ENCODE assay signal across 16 mouse cellular contexts in genomic region chr7:110100854-110101253, GRCm38 (mm10). TPM values are rescaled to one million over a fixed set of nuclear protein-coding genes. Genes with fewer than 3 reads are reported as not detected.
DNase-seq lines count a peak whose midpoint lies in the region; ATAC-seq and TF ChIP-seq lines count a peak whose summit lies in the region.
"Had no signal": no experiment of that assay in that cellular context is flagged by ENCODE, and none has a peak within 500 bp of the region (broad histone marks: within the 10 kb centered on the region; RNA-seq: fewer than 3 reads in every experiment).

No protein-coding gene starts in this region.

- 0 out of 2 replicates have a peak, but pooled peaks have one; percentile 9 for ATAC-seq in kidney, postnatal 0 days (replicated peaks; ENCODE audit: low FRiP score, low read depth)
- ATAC-seq in stomach, postnatal 0 days (ENCODE audit: low FRiP score, low TSS enrichment): no peak
- ATAC-seq: hindbrain, postnatal 0 days; midbrain, embryonic 13.5 days had no signal

- no peak overlapping the region for H3K9ac ChIP-seq in kidney, postnatal 0 days (ENCODE audit: low read depth, low read length)
- H3K9ac ChIP-seq in stomach, postnatal 0 days (ENCODE audit: low read length): no peak overlapping the region
- H3K9ac ChIP-seq: midbrain, embryonic 13.5 days; neural tube, embryonic 15.5 days had no signal

- H3K4me3 ChIP-seq in kidney, postnatal 0 days (replicated peaks; ENCODE audit: low read depth, low read length): no peak overlapping the region
- no peak overlapping the region for H3K4me3 ChIP-seq in limb, embryonic 10.5 days
- H3K4me3 ChIP-seq in stomach, postnatal 0 days (ENCODE audit: low read depth, low read length): no peak overlapping the region
- H3K4me3 ChIP-seq: midbrain, embryonic 13.5 days; myocyte; neural tube, embryonic 15.5 days had no signal

- WGBS in kidney, postnatal 0 days: 35% methylated on average over 6 of the region's 6 CpGs
- WGBS in limb, embryonic 10.5 days: 48% methylated on average over 6 of the region's 6 CpGs
- 38% methylated on average over 6 of the region's 6 CpGs for WGBS in stomach, postnatal 0 days

- TF ChIP-seq CTCF in kidney, postnatal 0 days (IDR thresholded peaks at IDR 0.05; ENCODE audit: low read depth): no peak
- TF ChIP-seq CTCF in stomach, postnatal 0 days (IDR thresholded peaks at IDR 0.05; ENCODE audit: low read depth): no peak

- peak overlapping the region; percentile 47 for H3K27ac ChIP-seq in kidney, postnatal 0 days
- peak overlapping the region; percentile 30; the same call in 1 of the 2 replicates for H3K27ac ChIP-seq in limb, embryonic 10.5 days
- H3K27ac ChIP-seq in stomach, postnatal 0 days (replicated peaks): peak overlapping the region; percentile 61; the same call in 1 of the 2 replicates
- H3K27ac ChIP-seq: hindbrain, postnatal 0 days; macrophage; midbrain, embryonic 13.5 days; neural tube, embryonic 15.5 days had no signal

- H3K4me2 ChIP-seq in kidney, postnatal 0 days (ENCODE audit: low read length): no peak overlapping the region
- H3K4me2 ChIP-seq in stomach, postnatal 0 days (replicated peaks; ENCODE audit: low read depth): no peak overlapping the region
- H3K4me2 ChIP-seq: midbrain, embryonic 13.5 days; neural tube, embryonic 15.5 days had no signal

- H3K36me3 ChIP-seq in kidney, postnatal 0 days (ENCODE audit: insufficient read depth, low read length): 0 out of 2 replicates have a peak, but pooled peaks cover 3% of the 10 kb centered on the region
- peaks cover 19% of the 10 kb centered on the region for H3K36me3 ChIP-seq in limb, embryonic 10.5 days
- H3K36me3 ChIP-seq in stomach, postnatal 0 days (ENCODE audit: control insufficient read depth, insufficient read depth, low read length): 0 out of 2 replicates have a peak, but pooled peaks cover 3% of the 10 kb centered on the region

- no peaks in the 10 kb centered on the region for H3K9me3 ChIP-seq in kidney, postnatal 0 days (replicated peaks; ENCODE audit: low read length)
- H3K9me3 ChIP-seq in limb, embryonic 10.5 days (replicated peaks): no peaks in the 10 kb centered on the region
- H3K9me3 ChIP-seq in stomach, postnatal 0 days (ENCODE audit: control insufficient read depth, low read length): no peaks in the 10 kb centered on the region
- H3K9me3 ChIP-seq: midbrain, embryonic 13.5 days; neural tube, embryonic 15.5 days had no signal

- H3K4me1 ChIP-seq in kidney, postnatal 0 days (replicated peaks; ENCODE audit: insufficient read depth, low read length): no peaks in the 10 kb centered on the region
- H3K4me1 ChIP-seq in limb, embryonic 10.5 days: 0 out of 2 replicates have a peak, but pooled peaks cover 7% of the 10 kb centered on the region
- H3K4me1 ChIP-seq in stomach, postnatal 0 days (replicated peaks; ENCODE audit: control insufficient read depth, insufficient read depth): no peaks in the 10 kb centered on the region
- H3K4me1 ChIP-seq: midbrain, embryonic 13.5 days; neural tube, embryonic 15.5 days had no signal

- TF ChIP-seq EP300 in stomach, postnatal 0 days (optimal IDR thresholded peaks at IDR 0.05): no peak

- no peaks in the 10 kb centered on the region for H3K27me3 ChIP-seq in kidney, postnatal 0 days (ENCODE audit: insufficient read depth, low read length)
- no peaks in the 10 kb centered on the region for H3K27me3 ChIP-seq in limb, embryonic 10.5 days (ENCODE audit: low read depth, poor library complexity, severe bottlenecking)
- H3K27me3 ChIP-seq in stomach, postnatal 0 days (ENCODE audit: control insufficient read depth, insufficient read depth, low read length): no peaks in the 10 kb centered on the region
- H3K27me3 ChIP-seq: midbrain, embryonic 13.5 days; neural tube, embryonic 15.5 days had no signal

- no peak for DNase-seq in kidney, postnatal 0 days (ENCODE audit: low spot score)
- no peak for DNase-seq in kidney, adult 8-10 months
- peak; percentile 47 to 58 for DNase-seq in urinary bladder, postnatal 36 days (ENCODE audit: low spot score in 2 of 2)
- no peak for DNase-seq in urinary bladder, adult 18-20 months (ENCODE audit: low spot score in 2 of 2)
- DNase-seq in limb, embryonic 10.5 days (ENCODE audit: low spot score): no peak
- peak; percentile 53 for DNase-seq in stomach, postnatal 0 days (ENCODE audit: low spot score)
- DNase-seq in thymus, postnatal 36 days: no peak
- DNase-seq in cerebellum, adult 18-20 months: no peak
- DNase-seq: cerebellum, postnatal 14 days; gastrocnemius, postnatal 10 days; heart, adult 18-20 months had no signal

RNA-seq across cellular contexts. Expression of gene Wee1, which starts 21.0 kb away (rescaled TPM):
- 15.4 and 16.9 TPM in 2 replicates for polyA plus RNA-seq in kidney, postnatal 0 days (2015; fragmentation: Nextera tagmentation; extraction: Ambion mirVana)
- 33.0 and 34.8 TPM in 2 replicates for polyA plus RNA-seq in limb, embryonic 10.5 days (2016; fragmentation: Nextera tagmentation; extraction: Ambion mirVana)
- polyA plus RNA-seq in stomach, postnatal 0 days (2015; fragmentation: Nextera tagmentation; extraction: Ambion mirVana): 14.5 and 16.6 TPM in 2 replicates

RNA-seq across cellular contexts. Expression of gene Zfp143, which starts 39.8 kb away (rescaled TPM):
- polyA plus RNA-seq in kidney, postnatal 0 days (2015; fragmentation: Nextera tagmentation; extraction: Ambion mirVana): 10.5 and 12.0 TPM in 2 replicates
- 23.8 and 27.5 TPM in 2 replicates for polyA plus RNA-seq in limb, embryonic 10.5 days (2016; fragmentation: Nextera tagmentation; extraction: Ambion mirVana)
- polyA plus RNA-seq in stomach, postnatal 0 days (2015; fragmentation: Nextera tagmentation; extraction: Ambion mirVana): 6.0 and 6.4 TPM in 2 replicates

Comparison
In these comparisons a context has a peak if more than half of its experiments do, and no peak if none do; other contexts are left out.
1. DNase-seq: peak in urinary bladder, postnatal 36 days (2 of 2) and stomach, postnatal 0 days (single experiment); none in kidney, postnatal 0 days (single experiment), kidney, adult 8-10 months (0 of 2), urinary bladder, adult 18-20 months (0 of 2), limb, embryonic 10.5 days (single experiment), thymus, postnatal 36 days (0 of 2) and cerebellum, adult 18-20 months (0 of 2).
2. Peak in every context shown above with its lines, with median percentiles within 50 percentile points of each other: H3K27ac ChIP-seq.